Mouse (Mus musculus): ENCODE measurements around the gene Lpin2.

DNA sequence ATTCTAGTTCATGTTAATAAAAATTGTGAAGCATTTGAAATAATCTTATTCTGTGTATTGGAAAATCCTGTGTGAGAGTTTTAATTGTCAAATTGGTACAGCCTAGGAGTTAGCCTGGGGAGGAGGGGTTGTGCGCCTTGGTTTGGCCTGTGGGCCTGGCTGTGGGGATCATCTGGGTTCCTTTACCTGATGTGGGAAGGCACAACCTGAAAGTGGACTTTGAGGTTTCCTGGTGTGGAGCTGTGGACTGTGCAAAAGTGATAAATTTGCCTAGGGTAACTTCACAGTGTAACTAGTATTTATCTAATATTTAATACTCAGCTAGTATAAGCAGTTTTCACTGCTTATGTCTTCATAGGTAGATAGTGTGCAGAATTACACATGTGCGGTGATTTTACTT lies 8.7 kb downstream of the Lpin2 start:
- TF ChIP-seq CTCF (IDR thresholded peaks at IDR 0.05; ENCODE audit: insufficient read depth, low read length) (no peak), POLR2A (IDR thresholded peaks at IDR 0.05; ENCODE audit: borderline replicate concordance, extremely low read depth, low read depth, low read length) (no peak)

Measured in lung, adult 2 months (tissue).